Mouse (Mus musculus) midbrain, embryonic 11.5 days (tissue): ENCODE data around the gene 4933407L21Rik. TPM values are rescaled to one million over a fixed set of nuclear protein-coding genes. Genes with fewer than 3 reads are reported as not detected.

Experiments
- ATAC-seq: fragments of 200-750 bp; cut with Nextera tagmentation; 2 replicates; pipeline ENCODE4 v1.8.0; 2017; ENCODE audit warnings: moderate TSS enrichment, moderate library complexity; ENCODE audit not compliant: low FRiP score
- DNase-seq: peaks from one replicate; pipeline ENCODE4 v3.0.0; 2015; ENCODE audit warnings: low spot score; ENCODE audit errors: missing footprints
- H3K27ac ChIP-seq: fragments of 300-500 bp; sonication (generic); 2 replicates; pipeline ENCODE4 v1.5.1; 2014; ENCODE audit warnings: low read depth, low read length
- H3K27me3 ChIP-seq: fragments of 300-500 bp; sonication (generic); 2 replicates; pipeline ENCODE4 v1.6.1; 2014; ENCODE audit warnings: mild to moderate bottlenecking, low read length, moderate library complexity, mixed read lengths; ENCODE audit not compliant: control insufficient read depth, insufficient read depth
- H3K36me3 ChIP-seq: fragments of 300-500 bp; sonication (generic); 2 replicates; pipeline ENCODE4 v1.6.1; 2014; ENCODE audit warnings: mild to moderate bottlenecking, low read length, moderate library complexity, mixed read lengths; ENCODE audit not compliant: control insufficient read depth, insufficient read depth
- H3K4me1 ChIP-seq: fragments of 300-500 bp; sonication (generic); 2 replicates; pipeline ENCODE4 v1.6.1; 2014; ENCODE audit warnings: low read length; ENCODE audit not compliant: control insufficient read depth, insufficient read depth
- H3K4me2 ChIP-seq: fragments of 300-500 bp; sonication (generic); 2 replicates; pipeline ENCODE4 v1.6.1; 2014; ENCODE audit warnings: mild to moderate bottlenecking, moderate library complexity
- H3K4me3 ChIP-seq: fragments of 300-500 bp; sonication (generic); 2 replicates; pipeline ENCODE4 v1.5.1; 2014; ENCODE audit warnings: low read depth, low read length
- H3K9ac ChIP-seq: fragments of 300-500 bp; sonication (generic); 2 replicates; pipeline ENCODE4 v1.6.1; 2014; ENCODE audit warnings: low read length
- H3K9me3 ChIP-seq: fragments of 300-500 bp; sonication (generic); 2 replicates; pipeline ENCODE4 v1.6.1; 2016; ENCODE audit warnings: low read length; ENCODE audit not compliant: control insufficient read depth
- WGBS: fragments of 180-500 bp; shearing (Covaris S2); extraction: QIAGEN DNeasy Blood & Tissue Kit; methylation state at CpG from one replicate; pipeline ENCODE4 v1.1.7; 2014; 5-methylcytosine and 5-hydroxymethylcytosine counted together
- polyA plus RNA-seq: library from polyadenylated mRNA; unstranded; fragments of >200 nt; fragmentation: Nextera tagmentation; extraction: Ambion mirVana; gene quantifications from 2 replicates; pipeline ENCODE4 v1.2.1, GENCODE M21; 2014

Gene 4933407L21Rik
- polyA plus RNA-seq, 1 experiment from 2014 or later = 0.97 TPM

- Histone ChIP-seq H3K4me3 (no peak overlapping the region), H3K36me3 (no peaks in the 10 kb centered on the region), H3K4me2 (no peak overlapping the region), H3K9ac (no peak overlapping the region), H3K4me1 (peaks cover 28% of the 10 kb centered on the region), H3K27ac (no peak overlapping the region), H3K9me3 (no peaks in the 10 kb centered on the region), H3K27me3 (no peaks in the 10 kb centered on the region; the same call in 1 of the 2 replicates)
- no peak for ATAC-seq
- 87% methylated on average over 6 of the region's 6 CpGs for WGBS
- no peak for DNase-seq
Observed at GRCm38 (mm10) chr1:85929406-85929805, 1.1 kb downstream of the 4933407L21Rik start.

GRCm38 (mm10) chr1:85931170-85931569 is 2.9 kb downstream of the 4933407L21Rik start:
- H3K4me3 ChIP-seq = no peak overlapping the region
- no peak overlapping the region for H3K9ac ChIP-seq
- no peaks in the 10 kb centered on the region for H3K9me3 ChIP-seq
- WGBS = 90% methylated on average over 5 of the region's 5 CpGs
- no peak for ATAC-seq
- no peak for DNase-seq
- peaks cover 28% of the 10 kb centered on the region for H3K4me1 ChIP-seq
- H3K4me2 ChIP-seq = no peak overlapping the region
- H3K27ac ChIP-seq = no peak overlapping the region
- H3K36me3 ChIP-seq = no peaks in the 10 kb centered on the region
- no peaks in the 10 kb centered on the region; the same call in 1 of the 2 replicates for H3K27me3 ChIP-seq

- H3K36me3 ChIP-seq = no peaks in the 10 kb centered on the region
- no peaks in the 10 kb centered on the region for H3K27me3 ChIP-seq
- no peaks in the 10 kb centered on the region for H3K9me3 ChIP-seq
- no peak overlapping the region for H3K4me3 ChIP-seq
- no peak overlapping the region for H3K27ac ChIP-seq
- 26% methylated on average over 7 of the region's 7 CpGs for WGBS
- no peak for DNase-seq
- no peak overlapping the region for H3K9ac ChIP-seq
- peak; percentile 28 for ATAC-seq
- H3K4me2 ChIP-seq = peak overlapping the region; percentile 2
- H3K4me1 ChIP-seq = peaks cover 23% of the 10 kb centered on the region
Observed at GRCm38 (mm10) chr1:85933226-85933625, 4.9 kb downstream of the 4933407L21Rik start.

GRCm38 (mm10) chr1:85933631-85934465 is 5.6 kb downstream of the 4933407L21Rik start:
- no peak overlapping the region for H3K9ac ChIP-seq
- no peaks in the 10 kb centered on the region for H3K36me3 ChIP-seq
- H3K4me2 ChIP-seq = peak overlapping the region; percentile 2
- peak; percentile 76 for ATAC-seq
- H3K9me3 ChIP-seq = no peaks in the 10 kb centered on the region
- WGBS = 19% methylated on average over 11 of the region's 11 CpGs
- DNase-seq = peak; percentile 89
- H3K27ac ChIP-seq = no peak overlapping the region
- H3K4me3 ChIP-seq = no peak overlapping the region
- H3K4me1 ChIP-seq = peaks cover 17% of the 10 kb centered on the region
- no peaks in the 10 kb centered on the region for H3K27me3 ChIP-seq

- H3K9me3 ChIP-seq = no peaks in the 10 kb centered on the region
- DNase-seq (no peak), ATAC-seq (no peak)
- H3K27ac ChIP-seq = no peak overlapping the region
- H3K4me1 ChIP-seq = peaks cover 17% of the 10 kb centered on the region
- H3K4me3 ChIP-seq = no peak overlapping the region
- WGBS = 9% methylated on average over 7 of the region's 7 CpGs
- no peaks in the 10 kb centered on the region for H3K27me3 ChIP-seq
- no peaks in the 10 kb centered on the region for H3K36me3 ChIP-seq
- H3K9ac ChIP-seq = no peak overlapping the region
- H3K4me2 ChIP-seq = no peak overlapping the region
Observed at GRCm38 (mm10) chr1:85934560-85934959, 6.3 kb downstream of the 4933407L21Rik start.

GRCm38 (mm10) chr1:85935148-85935852 is 7.0 kb downstream of the 4933407L21Rik start:
- Histone ChIP-seq H3K27me3 (no peaks in the 10 kb centered on the region), H3K36me3 (no peaks in the 10 kb centered on the region), H3K9me3 (no peaks in the 10 kb centered on the region), H3K9ac (no peak overlapping the region), H3K27ac (no peak overlapping the region), H3K4me1 (peaks cover 17% of the 10 kb centered on the region), H3K4me2 (no peak overlapping the region), H3K4me3 (no peak overlapping the region)
- 58% methylated on average over 8 of the region's 8 CpGs for WGBS
- peak; percentile 90 for DNase-seq
- no peak for ATAC-seq

- ATAC-seq (no peak), DNase-seq (no peak)
- H3K9me3 ChIP-seq = no peaks in the 10 kb centered on the region
- no peak overlapping the region for H3K4me3 ChIP-seq
- no peak overlapping the region for H3K9ac ChIP-seq
- no peaks in the 10 kb centered on the region for H3K27me3 ChIP-seq
- peaks cover 17% of the 10 kb centered on the region for H3K4me1 ChIP-seq
- WGBS = 83% methylated on average over 6 of the region's 6 CpGs
- H3K4me2 ChIP-seq = no peak overlapping the region
- no peak overlapping the region for H3K27ac ChIP-seq
- H3K36me3 ChIP-seq = no peaks in the 10 kb centered on the region
Observed at GRCm38 (mm10) chr1:85936265-85936664, 8.0 kb downstream of the 4933407L21Rik start.

- Histone ChIP-seq H3K4me2 (no peak overlapping the region), H3K27me3 (no peaks in the 10 kb centered on the region), H3K36me3 (no peaks in the 10 kb centered on the region), H3K4me3 (no peak overlapping the region), H3K4me1 (peaks cover 16% of the 10 kb centered on the region), H3K27ac (no peak overlapping the region), H3K9ac (no peak overlapping the region), H3K9me3 (no peaks in the 10 kb centered on the region)
- ATAC-seq (no peak), DNase-seq (no peak)
- 93% methylated on average over 1 of the region's 1 CpGs for WGBS
Observed at GRCm38 (mm10) chr1:85937323-85937722, 9.0 kb downstream of the 4933407L21Rik start.

- no peak overlapping the region for H3K4me3 ChIP-seq
- DNase-seq = no peak
- no peaks in the 10 kb centered on the region for H3K36me3 ChIP-seq
- H3K27ac ChIP-seq = no peak overlapping the region
- ATAC-seq = no peak
- no peaks in the 10 kb centered on the region for H3K27me3 ChIP-seq
- 85% methylated on average over 8 of the region's 8 CpGs for WGBS
- no peaks in the 10 kb centered on the region for H3K4me1 ChIP-seq
- H3K9ac ChIP-seq = no peak overlapping the region
- no peak overlapping the region for H3K4me2 ChIP-seq
- H3K9me3 ChIP-seq = no peaks in the 10 kb centered on the region
Observed at GRCm38 (mm10) chr1:85942318-85942717, 14.0 kb downstream of the 4933407L21Rik start.
